Mouse (Mus musculus) small intestine, adult 10 weeks (tissue): ENCODE results near the gene Thap8. TPM values are rescaled to one million over a fixed set of nuclear protein-coding genes. Genes with fewer than 3 reads are reported as not detected.

Source experiments
- polyA plus RNA-seq: library from polyadenylated mRNA; stranded (reverse); fragments of 350-450 nt; fragmentation: Illumina TruSeq; extraction: RNeasy Lipid Tissue Mini Kit (QIAGEN cat#74804); gene quantifications from one replicate; pipeline ENCODE4 v1.2.3, GENCODE M21; 2014; ENCODE audit warnings: low replicate concordance

Thap8 gene
- not detected for polyA plus RNA-seq

DNA sequence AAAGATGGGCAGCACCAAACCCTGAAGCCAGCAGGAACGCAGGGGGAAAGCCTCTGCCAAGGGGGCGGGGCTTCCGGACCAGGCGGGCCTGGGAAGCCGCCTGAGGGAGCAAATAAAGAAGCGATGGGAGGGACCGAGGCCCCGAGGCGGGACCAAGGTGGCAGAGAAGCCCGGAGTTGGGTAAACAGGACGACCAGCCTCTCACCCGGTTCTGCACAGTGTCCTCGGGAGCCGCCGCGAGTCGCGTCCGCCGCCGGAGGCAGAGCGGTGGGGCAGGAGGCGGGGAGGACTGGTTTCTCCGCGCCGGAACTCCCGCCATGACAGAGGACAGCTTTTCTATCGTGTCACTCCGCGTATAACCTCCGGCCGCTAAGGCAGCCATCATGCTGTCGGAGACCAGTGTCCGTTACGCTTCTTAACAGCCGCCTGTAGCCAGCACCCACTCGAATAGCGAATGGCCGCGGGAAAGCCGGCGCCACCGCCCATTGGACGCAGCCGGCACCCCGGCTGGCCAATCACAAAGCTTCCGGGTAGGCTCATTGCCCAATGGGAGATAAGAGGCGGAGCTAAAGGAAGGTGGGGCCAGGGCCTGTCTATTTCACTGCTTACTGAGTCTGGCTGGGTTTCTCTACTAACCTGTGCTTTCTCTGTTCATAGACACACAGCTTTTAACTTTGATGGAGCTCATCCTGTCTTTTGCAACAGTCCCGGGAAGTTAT lies at the start of gene Thap8, which contains the start of gene Wdr62:
Gene Thap8 (plus strand): TSS at position 144 of the 719 bp plus-strand sequence.
Gene Wdr62 (minus strand): TSS at position 469 of the 719 bp plus-strand sequence.

DNA sequence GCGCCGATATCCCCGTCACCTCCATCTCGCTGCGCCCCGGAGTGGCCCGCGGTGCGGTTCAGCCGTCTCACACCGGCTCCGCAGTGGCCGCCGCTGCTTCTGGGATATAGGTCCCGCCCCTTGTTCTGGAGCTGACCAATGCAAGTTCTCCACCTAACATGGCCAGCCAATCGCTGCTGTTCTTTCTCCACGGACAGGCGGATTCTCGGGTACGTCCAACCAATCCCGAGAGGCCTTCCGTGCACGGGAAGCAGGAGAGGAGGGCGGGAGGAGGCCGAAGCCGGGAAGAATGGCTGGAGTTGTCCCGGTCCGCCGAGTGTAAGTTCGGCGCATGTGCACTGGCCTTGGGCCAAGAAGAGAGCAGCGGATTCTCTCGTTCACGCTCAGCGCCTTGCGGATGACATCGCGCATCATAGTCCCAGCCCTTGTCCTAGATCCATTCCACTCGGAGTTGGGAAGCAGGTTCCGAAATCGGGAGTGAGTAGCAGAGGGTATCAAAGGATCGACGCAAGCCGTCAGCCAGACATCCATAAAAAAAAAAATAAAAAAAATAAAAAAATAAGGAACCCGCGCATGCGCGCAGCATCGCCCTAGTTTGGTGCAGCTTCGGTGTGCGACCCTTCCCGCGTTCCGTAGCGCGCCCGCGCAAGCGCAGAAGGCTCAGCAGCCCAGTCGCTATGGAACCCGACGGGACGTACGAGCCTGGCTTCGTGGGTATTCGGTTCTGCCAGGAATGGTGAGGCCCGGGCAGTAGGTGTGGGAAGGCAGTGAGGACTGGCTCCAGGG lies 48.0 kb upstream of the Thap8 start, which contains the start of the genes Polr2i and Tbcb:
Gene Polr2i (plus strand): TSS at position 280 of the 786 bp plus-strand sequence.
Gene Tbcb (minus strand): TSS at position 604 of the 786 bp plus-strand sequence.

DNA sequence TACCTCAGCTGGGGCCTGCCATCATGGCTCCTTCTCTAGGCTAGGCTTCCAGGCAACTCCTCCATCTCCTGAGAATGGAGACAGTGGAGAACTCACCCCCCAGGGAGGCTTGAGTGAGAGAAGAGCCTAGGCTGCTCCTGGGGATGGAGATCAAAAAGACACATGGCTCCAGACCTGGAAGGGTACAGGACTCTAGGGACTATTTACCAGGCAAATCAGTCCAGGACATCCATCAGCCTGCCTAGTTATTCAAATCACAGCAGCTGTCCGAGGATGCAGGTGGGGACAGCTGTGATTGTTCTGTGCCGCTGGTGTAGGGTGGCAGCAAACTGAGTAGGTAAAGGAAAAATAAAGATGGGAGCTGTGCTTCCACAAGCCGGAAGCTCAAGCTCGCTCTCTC lies 44.3 kb upstream of the Thap8 start, which contains the start of gene Ovol3:
Gene Ovol3 (minus strand): TSS at position 101 of the 400 bp plus-strand sequence.

DNA sequence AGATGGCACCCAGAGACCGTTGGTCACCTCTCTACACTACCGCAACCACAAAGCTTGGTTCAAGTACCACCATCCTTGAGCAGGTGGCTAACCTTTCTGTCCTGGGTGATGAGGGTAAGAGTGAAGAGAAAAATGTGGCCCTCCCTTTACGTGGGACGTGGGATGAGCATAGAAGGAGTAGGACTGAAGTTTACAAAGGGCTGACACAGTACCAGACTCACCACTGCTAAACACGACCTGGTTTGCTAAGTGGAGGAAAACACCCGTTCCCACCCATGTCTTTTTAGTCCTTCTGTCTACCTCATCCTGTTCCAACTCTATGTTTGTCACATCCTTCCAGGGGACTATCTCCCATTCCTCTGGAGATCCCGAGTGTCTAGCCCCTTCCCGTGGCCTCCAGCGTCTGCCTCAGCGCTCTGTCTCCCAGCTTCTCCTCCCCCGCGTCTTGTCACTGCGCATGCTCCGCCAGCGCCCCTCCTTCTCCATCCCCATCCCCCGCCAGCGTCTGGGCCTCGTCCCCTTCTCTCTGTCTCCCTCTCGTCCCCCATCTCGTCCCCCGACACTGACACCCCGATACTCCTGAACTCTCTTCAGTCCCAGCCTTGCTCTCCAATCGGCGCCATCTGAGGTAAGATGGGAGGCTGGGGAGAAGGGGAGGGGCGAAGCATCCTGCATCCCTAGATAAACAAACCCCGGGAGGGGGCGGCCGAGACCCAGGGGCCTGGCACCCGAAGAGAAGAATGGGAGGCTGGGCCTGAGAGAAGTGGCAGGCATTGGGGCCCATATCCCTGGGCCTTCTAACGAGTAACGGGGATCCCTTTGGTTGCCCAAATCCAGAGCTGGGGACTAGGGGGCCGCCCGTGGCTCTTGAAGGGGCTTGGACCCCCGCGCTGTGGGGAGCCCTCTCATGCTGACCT lies 11.6 kb downstream of the Thap8 start, which contains the start of gene Clip3:
Gene Clip3 (plus strand): TSS at position 514 of the 917 bp plus-strand sequence.

DNA sequence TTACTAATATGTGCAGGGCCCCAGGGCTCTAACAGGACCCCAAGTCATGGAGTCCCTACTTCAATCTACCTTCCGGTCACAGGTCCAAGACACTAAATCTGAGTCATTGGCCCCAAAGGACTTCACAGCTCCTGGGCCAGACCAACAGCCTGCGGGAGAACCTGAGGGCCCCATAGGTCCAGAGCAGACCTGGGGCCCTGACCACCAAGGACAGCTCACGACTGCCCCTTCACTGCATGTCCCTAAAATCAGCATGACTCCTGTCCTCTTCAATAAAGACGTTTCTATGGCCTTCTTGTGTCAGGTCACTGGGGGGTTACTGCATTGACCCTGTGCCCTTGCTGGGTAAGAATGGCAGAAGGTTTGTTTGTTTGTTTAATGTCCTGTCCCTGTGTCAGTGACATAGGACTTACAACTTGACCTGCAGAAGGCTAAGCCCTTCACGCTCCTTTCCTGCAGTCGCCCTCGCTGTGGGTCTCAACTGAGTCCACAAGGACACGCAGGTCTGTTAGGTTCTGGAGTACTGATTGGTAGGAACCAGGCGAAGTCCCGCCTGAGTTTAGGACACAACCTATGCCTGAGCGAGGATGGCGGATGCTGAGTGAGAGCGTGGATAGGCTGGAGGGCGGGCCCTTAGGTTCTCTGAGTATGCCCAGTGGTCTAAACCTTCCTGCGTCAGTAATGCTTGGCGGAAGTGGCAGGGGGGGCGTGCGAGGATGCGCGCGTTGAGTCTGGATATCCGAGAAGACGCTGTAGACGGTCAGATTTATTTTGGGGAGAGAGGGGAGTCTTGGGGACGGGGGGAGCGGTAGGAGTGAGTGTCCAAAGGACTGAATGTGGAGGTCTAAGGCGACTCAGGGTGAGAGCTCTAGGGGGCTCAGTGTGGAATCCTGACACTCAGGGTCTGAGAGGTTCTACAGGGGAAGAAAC lies 28.4 kb downstream of the Thap8 start, which contains the start of gene Alkbh6:
Gene Alkbh6 (plus strand): TSS at position 642 of the 930 bp plus-strand sequence.

DNA sequence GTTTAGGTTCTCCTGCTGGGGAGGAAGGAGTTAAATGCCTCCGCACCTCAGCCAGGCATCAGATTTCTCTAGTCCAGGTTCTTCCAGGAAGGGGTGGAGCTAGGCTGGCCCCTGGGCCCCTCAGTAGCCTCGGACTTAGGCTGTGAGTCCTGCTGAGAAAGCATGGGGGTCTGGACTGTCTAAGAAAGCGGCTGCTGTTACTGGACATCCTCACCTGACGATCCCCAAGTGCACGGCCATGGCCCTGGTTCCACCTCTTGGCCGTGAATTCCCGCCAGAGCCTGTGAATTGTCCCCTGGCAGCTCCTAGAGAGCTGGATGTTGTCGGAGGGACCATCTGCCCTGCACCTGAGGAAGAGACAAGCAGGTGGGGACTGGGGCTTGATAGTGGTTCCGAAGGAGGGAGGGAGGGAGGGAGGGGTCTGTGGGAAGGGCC lies 34.8 kb downstream of the Thap8 start, which contains the start of gene Syne4:
Gene Syne4 (plus strand): TSS at position 87 of the 435 bp plus-strand sequence.

DNA sequence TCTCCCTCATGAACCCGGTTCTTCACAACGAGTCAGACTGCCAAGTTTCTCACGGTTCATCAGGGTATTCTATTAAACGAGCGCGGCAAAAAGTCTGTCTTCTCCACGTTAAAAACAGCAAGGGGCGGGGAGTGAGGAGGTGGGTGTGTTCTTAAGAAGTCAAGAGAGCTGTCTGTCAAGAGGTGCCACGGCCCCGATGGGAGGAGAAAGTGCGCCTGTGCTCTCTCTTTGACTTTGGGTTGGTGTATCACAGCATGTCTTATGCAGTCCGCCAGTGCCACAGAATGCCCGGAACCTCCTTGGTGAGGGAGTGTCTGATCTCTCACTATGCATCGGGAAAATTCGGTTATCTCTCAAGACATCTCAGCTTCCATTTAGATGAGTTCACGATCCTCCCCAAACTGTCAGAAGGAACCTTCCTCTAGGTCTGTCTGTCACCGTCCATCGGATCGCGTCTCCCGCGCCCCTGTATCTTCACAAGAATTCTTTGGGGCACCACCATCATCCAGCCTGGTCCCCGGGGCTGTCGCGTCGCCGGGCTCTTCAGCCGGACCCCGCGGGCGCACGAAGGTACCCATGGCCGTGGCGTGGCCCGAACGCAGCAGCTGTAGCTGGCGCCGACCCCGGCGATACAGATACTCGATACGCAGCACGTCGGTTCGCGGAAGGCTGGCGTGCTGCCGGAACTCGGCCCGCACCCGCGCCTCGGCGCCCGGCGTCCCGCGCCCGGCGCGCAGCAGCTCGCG lies 41.8 kb downstream of the Thap8 start, which contains the start of gene E130208F15Rik:
Gene E130208F15Rik (plus strand): TSS at position 202 of the 746 bp plus-strand sequence.

DNA sequence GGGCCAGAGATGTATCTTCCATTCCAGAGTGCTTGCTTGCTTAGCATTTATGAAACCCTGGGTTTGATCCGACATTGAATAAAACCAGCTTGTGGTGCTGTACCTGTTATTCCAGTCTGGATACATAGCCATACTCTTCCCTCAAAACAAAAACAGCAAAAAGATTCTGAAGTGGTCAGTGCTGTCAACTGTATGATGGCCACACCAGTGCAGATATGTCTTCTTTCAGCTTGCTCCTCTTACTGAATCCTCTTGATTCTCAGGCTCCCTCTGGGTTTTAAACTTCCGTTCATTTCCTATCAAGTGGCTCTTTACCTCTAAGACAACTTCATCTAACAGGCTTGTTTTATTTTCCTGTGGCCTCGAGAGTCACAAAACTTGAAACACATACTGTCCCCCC lies 43.9 kb downstream of the Thap8 start, which contains the start of gene Sdhaf1:
Gene Sdhaf1 (minus strand): TSS at position 101 of the 400 bp plus-strand sequence.

Other genes starting within 250 kb of the Thap8 start
- 2.1 TPM for gene Zfp14, start 228.7 kb upstream of the Thap8 start, polyA plus RNA-seq
- 2.3 TPM for gene Zfp82, start 207.2 kb upstream of the Thap8 start, polyA plus RNA-seq
- gene Gm26920, start 189.7 kb upstream of the Thap8 start, polyA plus RNA-seq: not detected
- gene Zfp566, start 189.6 kb upstream of the Thap8 start, polyA plus RNA-seq: 1.6 TPM
- 98.7 TPM for gene Zfp260, start 185.3 kb upstream of the Thap8 start, polyA plus RNA-seq
- 0.37 TPM for gene Zfp382, start 158.2 kb upstream of the Thap8 start, polyA plus RNA-seq
- gene Zfp146, start 110.3 kb upstream of the Thap8 start, polyA plus RNA-seq: 20.8 TPM
- gene Cox7a1, start 96.0 kb upstream of the Thap8 start, polyA plus RNA-seq: 4.2 TPM
- gene Capns1, start 81.3 kb upstream of the Thap8 start, polyA plus RNA-seq: 24.3 TPM
- not detected for gene Polr2i, start 48.1 kb upstream of the Thap8 start, polyA plus RNA-seq
- 3.2 TPM for gene Tbcb, start 47.8 kb upstream of the Thap8 start, polyA plus RNA-seq
- gene Ovol3, start 44.4 kb upstream of the Thap8 start, polyA plus RNA-seq: not detected
- not detected for gene Wdr62, start 325 bp downstream of the Thap8 start, polyA plus RNA-seq
- gene Clip3, start 11.6 kb downstream of the Thap8 start, polyA plus RNA-seq: 1.2 TPM
- 2.9 TPM for gene Alkbh6, start 28.6 kb downstream of the Thap8 start, polyA plus RNA-seq
- gene Syne4, start 34.7 kb downstream of the Thap8 start, polyA plus RNA-seq: 1.6 TPM
- 0.71 TPM for gene E130208F15Rik, start 41.6 kb downstream of the Thap8 start, polyA plus RNA-seq
- gene Sdhaf1, start 43.8 kb downstream of the Thap8 start, polyA plus RNA-seq: 1.3 TPM
- 0.41 TPM for gene Lrfn3, start 82.7 kb downstream of the Thap8 start, polyA plus RNA-seq
- 2.8 TPM for gene Tyrobp, start 133.7 kb downstream of the Thap8 start, polyA plus RNA-seq
- not detected for gene Hcst, start 139.8 kb downstream of the Thap8 start, polyA plus RNA-seq
- 0.67 TPM for gene Nfkbid, start 141.6 kb downstream of the Thap8 start, polyA plus RNA-seq
- gene Aplp1, start 165.4 kb downstream of the Thap8 start, polyA plus RNA-seq: 9.8 TPM
- gene Kirrel2, start 177.6 kb downstream of the Thap8 start, polyA plus RNA-seq: not detected
- 0.15 TPM for gene Nphs1, start 178.2 kb downstream of the Thap8 start, polyA plus RNA-seq
- gene Prodh2, start 213.5 kb downstream of the Thap8 start, polyA plus RNA-seq: not detected